Mouse (Mus musculus): ENCODE results near the gene Erbb2.
"Not testable (repeated sequence)": the region's sequence is repeated elsewhere in the genome, so short reads cannot be mapped to it uniquely, and the experiment has no call there.

DNA sequence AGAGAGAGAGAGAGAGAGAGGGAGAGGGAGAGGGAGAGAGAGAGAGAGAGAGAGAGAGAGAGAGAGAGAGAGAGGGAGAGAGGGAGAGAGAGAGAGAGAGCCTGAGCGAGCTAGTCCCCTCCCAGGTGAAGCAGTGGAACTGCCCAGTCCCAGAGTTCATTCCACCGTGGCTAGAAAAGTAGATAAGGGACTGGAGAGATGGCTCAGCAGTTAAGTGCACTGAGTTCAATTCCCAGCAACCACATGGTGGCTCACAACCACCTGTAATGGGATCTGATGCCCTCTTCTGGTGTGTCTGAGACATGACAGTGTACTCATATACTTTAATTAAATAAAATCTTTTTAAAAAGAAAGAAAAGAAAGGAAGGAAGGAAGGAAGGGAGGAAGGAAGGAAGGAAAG lies 29.9 kb upstream of the Erbb2 start:
- TF ChIP-seq CTCF (IDR thresholded peaks at IDR 0.05; ENCODE audit: control insufficient read depth, insufficient read depth, insufficient replicate concordance, low read depth, low read length); POLR2A (IDR thresholded peaks at IDR 0.05; ENCODE audit: control insufficient read depth, low read depth, low read length): not testable (repeated sequence)
